ENCODE assay signal across 16 mouse cellular contexts in the genomic region with DNA sequence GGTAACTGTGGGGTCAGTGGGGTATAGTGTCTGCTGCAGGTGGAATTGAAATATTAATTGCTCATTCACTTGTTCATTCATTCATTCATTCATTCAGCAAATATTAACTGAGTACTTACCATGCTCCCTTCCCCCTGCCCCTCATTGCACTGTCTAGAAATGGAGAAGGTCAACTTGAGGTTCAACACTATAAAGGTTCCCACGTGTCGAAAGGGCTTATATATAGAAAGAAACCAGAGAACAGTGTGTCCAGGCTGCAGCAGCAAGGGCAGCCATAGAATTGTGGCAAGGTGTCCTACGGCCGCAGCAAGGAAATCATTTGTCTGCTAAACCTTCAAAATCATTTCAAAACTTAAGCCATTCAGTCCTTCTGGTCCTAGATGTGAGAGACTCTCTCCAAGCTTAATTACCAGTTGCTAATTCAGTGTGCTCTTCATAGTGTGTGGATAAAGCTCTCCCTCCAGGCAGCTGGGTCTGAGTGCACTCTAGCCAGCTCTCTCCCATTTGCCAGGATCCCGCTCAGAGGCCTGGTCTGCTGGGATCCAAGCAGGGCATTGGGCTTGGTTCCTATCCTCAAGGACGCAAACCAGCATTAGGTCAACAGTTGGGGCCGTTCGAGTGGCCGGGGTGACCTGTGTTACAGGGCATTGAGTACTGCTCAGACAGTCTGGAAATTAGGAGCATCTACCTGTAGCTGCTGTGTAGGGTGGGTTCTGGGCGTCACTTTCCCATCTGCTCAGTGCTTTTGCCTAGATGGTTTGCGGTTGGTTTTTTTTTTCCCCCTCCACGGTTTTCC.
DNase-seq lines count a peak whose midpoint lies in the region; ATAC-seq lines count a peak whose summit lies in the region.
"Had no signal": no experiment of that assay in that cellular context is flagged by ENCODE, and none has a peak within 500 bp of the region (broad histone marks: within the 10 kb centered on the region; RNA-seq: fewer than 3 reads in every experiment).

No protein-coding gene starts in this region.

- H3K4me2 ChIP-seq in heart, embryonic 16.5 days (ENCODE audit: low read depth, low read length), result peak overlapping the region; percentile 6; the same call in 1 of the 2 replicates
- no peak overlapping the region for H3K4me2 ChIP-seq in kidney, embryonic 16.5 days (replicated peaks; ENCODE audit: low read depth, low read length)
- H3K4me2 ChIP-seq: liver, embryonic 12.5 days; neural tube, embryonic 13.5 days had no signal

- no peak overlapping the region for H3K9ac ChIP-seq in heart, embryonic 16.5 days (ENCODE audit: low read length)
- H3K9ac ChIP-seq in kidney, embryonic 16.5 days (replicated peaks; ENCODE audit: low read length), result 0 out of 2 replicates have a peak overlapping the region, but pooled peaks have one; percentile 15
- H3K9ac ChIP-seq: liver, embryonic 12.5 days; neural tube, embryonic 13.5 days had no signal

- no peak for DNase-seq in heart, postnatal 10 days
- DNase-seq in lung, postnatal 36 days, result peak; percentile 15
- no peak for DNase-seq in lung, postnatal 4 days
- DNase-seq in frontal cortex, postnatal 10 days (ENCODE audit: low spot score in 2 of 2), result no peak
- no peak for DNase-seq in cerebellum, postnatal 25 days
- DNase-seq: adrenal gland, postnatal 36 days; gastrocnemius, postnatal 10 days; heart, postnatal 36 days; layer of hippocampus, postnatal 36 days; right cerebral cortex, postnatal 14 days; thymus, postnatal 14 days had no signal

- peak overlapping the region; percentile 56 for H3K27ac ChIP-seq in heart, embryonic 16.5 days (ENCODE audit: low read length)
- peak overlapping the region; percentile 88 for H3K27ac ChIP-seq in kidney, embryonic 16.5 days (ENCODE audit: low read length)
- H3K27ac ChIP-seq: liver, embryonic 12.5 days; neural tube, embryonic 13.5 days had no signal

- intact Hi-C loops in heart, postnatal 10 days (cut with DNase I), result no loop called here

- no peak overlapping the region for H3K4me3 ChIP-seq in heart, embryonic 16.5 days (ENCODE audit: low read length)
- H3K4me3 ChIP-seq in kidney, embryonic 16.5 days (ENCODE audit: low read length), result no peak overlapping the region
- H3K4me3 ChIP-seq: liver, embryonic 12.5 days; neural tube, embryonic 13.5 days had no signal

- peaks cover 13% of the 10 kb centered on the region; the same call in 1 of the 2 replicates for H3K36me3 ChIP-seq in heart, embryonic 16.5 days (ENCODE audit: control insufficient read depth, insufficient read depth)
- H3K36me3 ChIP-seq in kidney, embryonic 16.5 days (ENCODE audit: insufficient read depth, low read length), result peaks cover 27% of the 10 kb centered on the region
- H3K36me3 ChIP-seq: G1E; neural tube, embryonic 13.5 days had no signal

- peak; percentile 54; the same call in 1 of the 2 replicates for ATAC-seq in heart, embryonic 16.5 days (replicated peaks; ENCODE audit: extremely low read depth, insufficient read depth, low FRiP score)
- no peak for ATAC-seq in kidney, embryonic 16.5 days (ENCODE audit: low FRiP score, low TSS enrichment)
- ATAC-seq: liver, embryonic 12.5 days had no signal

- peaks cover 31% of the 10 kb centered on the region for H3K4me1 ChIP-seq in heart, embryonic 16.5 days (ENCODE audit: control insufficient read depth, insufficient read depth, low read length)
- H3K4me1 ChIP-seq in kidney, embryonic 16.5 days (ENCODE audit: insufficient read depth, low read length), result peaks cover 51% of the 10 kb centered on the region
- H3K4me1 ChIP-seq: liver, embryonic 12.5 days had no signal

- no peaks in the 10 kb centered on the region for H3K9me3 ChIP-seq in heart, embryonic 16.5 days (replicated peaks; ENCODE audit: control insufficient read depth, low read length)
- no peaks in the 10 kb centered on the region for H3K9me3 ChIP-seq in kidney, embryonic 16.5 days (ENCODE audit: low read length)
- H3K9me3 ChIP-seq: G1E; liver, embryonic 12.5 days; neural tube, embryonic 13.5 days had no signal

- H3K27me3 ChIP-seq in heart, embryonic 16.5 days (ENCODE audit: control insufficient read depth, insufficient read depth, low read length), result no peaks in the 10 kb centered on the region
- H3K27me3 ChIP-seq in kidney, embryonic 16.5 days (ENCODE audit: insufficient read depth, low read length), result no peaks in the 10 kb centered on the region
- H3K27me3 ChIP-seq: liver, embryonic 12.5 days; neural tube, embryonic 13.5 days had no signal

- 71% methylated on average over 12 of the region's 12 CpGs for whole genome bisulfite sequencing in heart, embryonic 16.5 days
- WGBS in kidney, embryonic 16.5 days, result 70% methylated on average over 12 of the region's 12 CpGs
